Mouse (Mus musculus) embryo, embryonic 11.5 days (tissue): ENCODE data around the gene Gm3676.
"Not testable (repeated sequence)": the region's sequence is repeated elsewhere in the genome, so short reads cannot be mapped to it uniquely, and the experiment has no call there.

Experiments used
- DNase-seq: peaks from one replicate; pipeline ENCODE4 v3.0.0-alpha.2; 2012; ENCODE audit warnings: low read depth, low spot score

Gm3676 gene

DNA sequence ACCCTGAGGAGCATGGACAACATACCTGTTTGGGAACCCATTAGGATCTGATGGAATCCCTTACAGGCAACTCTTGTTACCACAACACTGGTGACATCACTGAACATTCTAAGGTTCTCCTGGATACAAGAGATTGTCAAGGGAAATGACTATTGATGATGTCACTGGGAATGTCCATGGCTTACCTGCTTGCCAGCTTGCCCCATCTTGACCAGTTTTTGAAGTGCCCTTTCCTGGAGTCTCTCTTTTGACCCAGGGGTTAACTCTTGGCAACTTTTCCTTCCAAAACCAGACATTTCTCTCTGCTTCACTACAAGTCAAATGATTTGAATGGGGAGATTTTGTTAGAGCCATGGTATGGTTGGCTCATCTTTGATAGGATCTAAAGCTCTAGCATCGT, at the start of gene Gm3676:
TSS of gene Gm3676 (minus strand) at position 101 of the 400 bp plus-strand sequence.
- not testable (repeated sequence) for DNase-seq

- DNase-seq: not testable (repeated sequence)
Measured at GRCm38 (mm10) chr14:41648176-41648575, 1.9 kb upstream of the Gm3676 start.

GRCm38 (mm10) chr14:41630144-41630543, 16.1 kb downstream of the Gm3676 start:
- not testable (repeated sequence) for DNase-seq

DNA sequence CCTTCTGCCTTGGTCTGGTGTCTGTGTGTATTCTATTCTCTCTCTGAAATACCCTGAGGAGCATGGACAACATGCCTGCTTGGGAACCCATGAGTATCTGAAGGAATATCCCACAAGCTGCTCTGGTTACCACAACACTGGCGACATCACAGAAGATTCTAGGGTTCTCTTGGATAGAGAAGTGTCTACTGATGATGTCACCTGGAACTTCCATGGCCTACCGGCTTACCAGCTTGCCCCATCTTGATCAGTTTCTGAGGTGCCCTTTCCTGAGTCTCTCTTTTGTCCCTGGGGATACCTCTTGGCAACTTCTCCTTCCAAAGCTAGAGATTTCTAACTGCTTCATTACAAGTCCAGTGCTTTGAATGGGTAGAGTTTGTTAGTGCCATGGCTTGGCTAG, 21.8 kb downstream of the Gm3676 start, which contains the start of gene Gm3072:
TSS of gene Gm3072 (minus strand) at position 101 of the 400 bp plus-strand sequence.
- not testable (repeated sequence) for DNase-seq

GRCm38 (mm10) chr14:41622535-41622934, 23.8 kb downstream of the Gm3676 start:
- DNase-seq: not testable (repeated sequence)

GRCm38 (mm10) chr14:41610690-41611089, 35.6 kb downstream of the Gm3676 start:
- not testable (repeated sequence) for DNase-seq

- not testable (repeated sequence) for DNase-seq
Measured at GRCm38 (mm10) chr14:41600935-41601334, 45.4 kb downstream of the Gm3676 start.
